Mouse (Mus musculus) G1E (cell line): ENCODE results near the gene Ciao2b.

Source experiments
- CTCF ChIP-seq: IDR thresholded peaks from 2 replicates; pipeline ENCODE4 v1.5.1; 2012; ENCODE audit warnings: low read depth, low read length, inconsistent platforms, mixed read lengths
- GATA1 ChIP-seq: IDR thresholded peaks from 2 replicates; pipeline ENCODE4 v1.6.1; 2012; ENCODE audit warnings: borderline replicate concordance, low read length, inconsistent platforms, mixed read lengths
- POLR2AphosphoS5 ChIP-seq: IDR thresholded peaks from 2 replicates; pipeline ENCODE4 v1.6.1; 2012; ENCODE audit warnings: low read depth, low read length, inconsistent platforms; ENCODE audit not compliant: insufficient replicate concordance
- TAL1 ChIP-seq: conservative IDR thresholded peaks from 2 replicates; pipeline ENCODE4 v1.6.1; 2012; ENCODE audit warnings: low read depth, low read length, inconsistent platforms, mixed read lengths

- TF ChIP-seq POLR2AphosphoS5 (no peak), CTCF (no peak), GATA1 (no peak), TAL1 (no peak)
Measured at GRCm38 (mm10) chr8:104655614-104656013, 13.8 kb upstream of the Ciao2b start.
